Mouse (Mus musculus) embryonic facial prominence, embryonic 14.5 days (tissue): Measurements from ENCODE around the gene Lix1l. TPM values are rescaled to one million over a fixed set of nuclear protein-coding genes. Genes with fewer than 3 reads are reported as not detected.
"Not testable (repeated sequence)": the region's sequence is repeated elsewhere in the genome, so short reads cannot be mapped to it uniquely, and the experiment has no call there.

Experiments used
- ATAC-seq: fragments of 200-750 bp; cut with Nextera tagmentation; 2 replicates; pipeline ENCODE4 v1.8.0; 2017; ENCODE audit warnings: low read depth, moderate number of reproducible peaks, moderate TSS enrichment
- DNase-seq: peaks from one replicate; pipeline ENCODE4 v3.0.0-alpha.2; 2015; ENCODE audit warnings: low spot score
- H3K27ac ChIP-seq: fragments of 300-500 bp; sonication (generic); replicated peaks from 2 replicates; pipeline ENCODE4 v1.5.1; 2014; ENCODE audit warnings: low read depth, mild to moderate bottlenecking, low read length, moderate library complexity
- H3K27me3 ChIP-seq: fragments of 300-500 bp; sonication (generic); replicated peaks from 2 replicates; pipeline ENCODE4 v1.6.1; 2014; ENCODE audit warnings: low read length; ENCODE audit not compliant: control insufficient read depth, insufficient read depth
- H3K36me3 ChIP-seq: fragments of 300-500 bp; sonication (generic); 2 replicates; pipeline ENCODE4 v1.6.1; 2014; ENCODE audit warnings: low read length, mixed read lengths; ENCODE audit not compliant: control insufficient read depth, insufficient read depth
- H3K4me1 ChIP-seq: fragments of 300-500 bp; sonication (generic); 2 replicates; pipeline ENCODE4 v1.6.1; 2014; ENCODE audit warnings: antibody characterized with exemption, low read length; ENCODE audit not compliant: control insufficient read depth, insufficient read depth
- H3K4me2 ChIP-seq: fragments of 300-500 bp; sonication (generic); 2 replicates; pipeline ENCODE4 v1.6.1; 2014; ENCODE audit warnings: low read depth, mild to moderate bottlenecking, low read length, moderate library complexity, mixed read lengths
- H3K4me3 ChIP-seq: fragments of 300-500 bp; sonication (generic); 2 replicates; pipeline ENCODE4 v1.5.1; 2014; ENCODE audit warnings: low read depth, mild to moderate bottlenecking, low read length
- H3K9ac ChIP-seq: fragments of 300-500 bp; sonication (generic); 2 replicates; pipeline ENCODE4 v1.6.1; 2014; ENCODE audit warnings: low read depth, mild to moderate bottlenecking, low read length, moderate library complexity, mixed read lengths
- H3K9me3 ChIP-seq: fragments of 300-500 bp; sonication (generic); 2 replicates; pipeline ENCODE4 v1.6.1; 2016; ENCODE audit warnings: low read length; ENCODE audit not compliant: control insufficient read depth
- WGBS: fragments of 180-500 bp; shearing (Covaris S2); extraction: QIAGEN DNeasy Blood & Tissue Kit; methylation state at CpG from one replicate; pipeline ENCODE4 v1.1.7; 2014; 5-methylcytosine and 5-hydroxymethylcytosine counted together
- polyA plus RNA-seq: library from polyadenylated mRNA; unstranded; fragments of >200 nt; fragmentation: Nextera tagmentation; extraction: Ambion mirVana; gene quantifications from 2 replicates; pipeline ENCODE4 v1.2.1, GENCODE M21; 2014

The Lix1l gene
- polyA plus RNA-seq, 1 experiment from 2014 or later = 10.1 TPM

- DNase-seq = peak; percentile 36
- peaks cover 62% of the 10 kb centered on the region for H3K36me3 ChIP-seq
- no peak for ATAC-seq
Measured at GRCm38 (mm10) chr3:96639219-96639618, 38.3 kb downstream of the Lix1l start.

DNA sequence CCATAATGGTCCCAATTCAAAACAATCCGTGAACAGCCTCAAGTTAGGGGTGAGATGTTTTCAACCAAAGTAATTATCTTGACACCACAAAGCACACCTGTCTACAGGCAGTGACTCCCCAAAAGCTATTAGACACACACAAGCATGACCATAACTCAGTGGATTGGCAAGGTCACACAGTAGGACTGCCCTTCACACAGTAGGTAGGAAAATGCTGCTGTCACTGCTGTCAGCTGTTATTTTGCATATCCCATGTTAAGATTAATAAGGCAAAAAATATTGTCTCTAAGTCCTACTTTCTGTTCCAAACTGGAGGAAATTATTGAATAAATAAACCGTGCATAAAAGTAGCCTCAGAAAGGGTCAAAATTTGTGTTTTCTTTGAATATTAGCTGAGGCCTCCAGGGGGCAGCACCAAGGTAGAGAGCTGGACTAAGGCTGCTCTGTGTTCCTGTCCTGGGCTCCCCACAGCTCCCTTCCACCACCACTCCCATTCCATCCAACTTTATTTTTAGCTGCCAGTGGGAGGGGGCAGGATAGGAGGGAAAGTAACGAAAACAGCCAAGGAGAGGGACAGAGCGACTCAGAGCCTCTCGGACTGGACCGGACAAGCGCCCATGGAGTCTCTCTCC is 44.2 kb downstream of the Lix1l start, which contains the start of gene Itga10:
Gene Itga10, plus strand, starts transcription at position 567 of the 632 bp plus-strand sequence.
- Histone ChIP-seq H3K4me3 (peak within 1 kb of the TSS; percentile 18), H3K9me3 (no peaks in the 10 kb centered on the region), H3K4me1 (no peaks in the 10 kb centered on the region), H3K4me2 (peak within 1 kb of the TSS; percentile 20; the same call in 1 of the 2 replicates), H3K9ac (no peak within 1 kb of the TSS), H3K36me3 (peaks cover 43% of the 10 kb centered on the region), H3K27ac (peak within 1 kb of the TSS; percentile 67), H3K27me3 (no peaks in the 10 kb centered on the region)
- 55% methylated on average over 7 of the region's 7 CpGs for WGBS
- DNase-seq (peak; percentile 67), ATAC-seq (peak; percentile 75; the same call in 1 of the 2 replicates)

More at GRCm38 (mm10) chr3:96639219-96639618, 38.3 kb downstream of the Lix1l start:
- Histone ChIP-seq H3K4me1 (peaks cover 7% of the 10 kb centered on the region), H3K27me3 (no peaks in the 10 kb centered on the region), H3K9ac (no peak overlapping the region), H3K27ac (no peak overlapping the region), H3K9me3 (no peaks in the 10 kb centered on the region), H3K4me3 (no peak overlapping the region), H3K4me2 (no peak overlapping the region)
- WGBS = 73% methylated on average over 1 of the region's 1 CpGs

- no peak overlapping the region for H3K4me2 ChIP-seq
- no peak overlapping the region for H3K4me3 ChIP-seq
- no peaks in the 10 kb centered on the region for H3K4me1 ChIP-seq
- peaks cover 23% of the 10 kb centered on the region for H3K36me3 ChIP-seq
- no peak overlapping the region for H3K9ac ChIP-seq
- 81% methylated on average over 3 of the region's 3 CpGs for WGBS
- ATAC-seq = no peak
- H3K9me3 ChIP-seq = no peaks in the 10 kb centered on the region
- H3K27me3 ChIP-seq = no peaks in the 10 kb centered on the region
- no peak for DNase-seq
- H3K27ac ChIP-seq = no peak overlapping the region
Measured at GRCm38 (mm10) chr3:96647365-96647764, 46.4 kb downstream of the Lix1l start.

- no peaks in the 10 kb centered on the region for H3K27me3 ChIP-seq
- WGBS = 89% methylated on average over 2 of the region's 2 CpGs
- H3K9me3 ChIP-seq = no peaks in the 10 kb centered on the region
- H3K4me2 ChIP-seq = no peak overlapping the region
- no peak overlapping the region for H3K9ac ChIP-seq
- peaks cover 16% of the 10 kb centered on the region; the same call in 1 of the 2 replicates for H3K36me3 ChIP-seq
- DNase-seq = no peak
- ATAC-seq = no peak
- no peak overlapping the region for H3K27ac ChIP-seq
- 0 out of 2 replicates have a peak, but pooled peaks cover 9% of the 10 kb centered on the region for H3K4me1 ChIP-seq
- H3K4me3 ChIP-seq = no peak overlapping the region
Measured at GRCm38 (mm10) chr3:96660901-96661300, 60.0 kb downstream of the Lix1l start.

DNA sequence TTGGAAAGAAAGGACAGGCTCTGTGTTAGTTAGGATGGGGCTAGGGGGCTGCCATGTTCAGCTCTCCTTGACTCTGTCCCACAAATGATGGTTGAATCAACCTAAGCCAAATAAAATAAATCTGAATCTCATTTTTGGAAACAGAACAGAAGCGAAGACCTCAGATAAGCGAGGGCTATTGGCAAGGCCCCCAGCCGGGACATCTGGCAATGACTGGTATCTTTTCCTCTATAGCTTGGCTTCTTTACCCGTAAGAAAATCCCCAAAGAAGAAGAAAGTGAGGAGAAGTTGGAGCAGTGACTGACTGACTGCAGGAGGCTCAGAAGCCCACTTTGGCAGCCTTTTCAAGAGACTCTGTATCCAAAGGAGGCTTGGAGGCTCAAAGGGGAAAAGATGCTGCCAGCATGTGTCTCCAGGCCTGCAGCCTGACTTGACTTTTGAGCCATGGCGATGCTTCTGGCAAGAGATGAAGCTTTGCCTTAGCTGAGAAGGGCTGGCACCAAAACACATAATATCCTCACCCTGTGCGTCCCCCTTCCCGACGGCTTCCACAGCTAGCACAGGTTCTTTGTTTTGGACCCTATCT is 61.9 kb downstream of the Lix1l start:
- H3K4me1 ChIP-seq = 0 out of 2 replicates have a peak, but pooled peaks cover 9% of the 10 kb centered on the region
- no peaks in the 10 kb centered on the region for H3K36me3 ChIP-seq
- no peak overlapping the region for H3K9ac ChIP-seq
- H3K27me3 ChIP-seq = no peaks in the 10 kb centered on the region
- 31% methylated on average over 8 of the region's 8 CpGs for WGBS
- DNase-seq (peak; percentile 47), ATAC-seq (no peak)
- peak overlapping the region; percentile 18; the same call in 1 of the 2 replicates for H3K4me3 ChIP-seq
- H3K9me3 ChIP-seq = no peaks in the 10 kb centered on the region
- peak overlapping the region; percentile 87 for H3K27ac ChIP-seq
- peak overlapping the region; percentile 54 for H3K4me2 ChIP-seq

DNA sequence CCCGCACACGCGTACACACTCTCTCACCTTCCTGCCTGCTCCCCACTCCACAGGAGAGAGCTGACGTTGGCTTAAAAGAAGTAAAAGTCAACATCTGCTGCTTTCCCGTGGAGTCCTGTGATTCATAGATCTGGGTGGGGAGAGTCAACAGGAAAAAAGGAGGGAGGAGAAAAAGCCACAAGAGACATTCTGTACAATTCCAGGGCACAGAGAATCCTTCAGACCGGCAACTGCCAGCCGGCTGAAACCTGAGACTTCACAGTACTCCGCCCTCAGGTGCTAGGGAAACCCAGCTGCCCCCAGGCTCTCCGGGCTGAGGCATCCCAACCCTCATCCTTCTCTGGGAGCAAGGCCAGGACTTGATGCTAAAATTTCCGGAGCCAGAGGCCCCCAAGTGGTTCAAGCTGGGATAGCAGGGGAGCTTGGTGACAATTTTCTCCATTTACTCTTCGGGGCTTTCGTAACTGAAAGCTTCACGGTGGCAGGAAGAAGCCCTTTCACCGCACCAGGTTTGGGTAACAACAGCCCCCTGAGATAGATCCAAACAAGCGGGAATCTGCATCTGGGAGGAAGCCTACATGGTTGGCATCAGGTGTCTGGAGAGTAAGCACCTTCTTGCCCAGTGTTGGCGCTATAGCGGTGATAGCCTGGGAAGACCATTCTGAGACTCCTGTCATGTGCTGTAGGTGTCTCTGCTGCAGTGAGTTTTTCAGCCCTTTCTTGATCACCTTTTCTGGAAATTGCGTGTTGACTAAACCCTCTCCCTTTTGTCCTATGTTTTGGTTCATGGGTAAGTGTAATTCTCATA is 62.7 kb downstream of the Lix1l start:
- H3K36me3 ChIP-seq = no peaks in the 10 kb centered on the region
- DNase-seq = peak; percentile 96
- H3K27me3 ChIP-seq = no peaks in the 10 kb centered on the region
- H3K4me3 ChIP-seq = peak overlapping the region; percentile 18
- peak; percentile 95 for ATAC-seq
- H3K9me3 ChIP-seq = no peaks in the 10 kb centered on the region
- peak overlapping the region; percentile 54 for H3K4me2 ChIP-seq
- 8% methylated on average over 16 of the region's 18 CpGs for WGBS
- 0 out of 2 replicates have a peak, but pooled peaks cover 9% of the 10 kb centered on the region for H3K4me1 ChIP-seq
- H3K9ac ChIP-seq = peak overlapping the region; percentile 36; the same call in 1 of the 2 replicates
- peak overlapping the region; percentile 87 for H3K27ac ChIP-seq

GRCm38 (mm10) chr3:96665732-96666363 is 64.9 kb downstream of the Lix1l start:
- H3K4me1 ChIP-seq, H3K4me3 ChIP-seq, H3K4me2 ChIP-seq, H3K9ac ChIP-seq, DNase-seq, H3K27ac ChIP-seq, ATAC-seq, H3K27me3 ChIP-seq, H3K9me3 ChIP-seq, H3K36me3 ChIP-seq: not testable (repeated sequence)
- 87% methylated on average over 7 of the region's 7 CpGs for WGBS

GRCm38 (mm10) chr3:96666916-96667315 is 66.0 kb downstream of the Lix1l start:
- 0 out of 2 replicates have a peak, but pooled peaks cover 9% of the 10 kb centered on the region for H3K4me1 ChIP-seq
- H3K9ac ChIP-seq = no peak overlapping the region
- no peaks in the 10 kb centered on the region for H3K27me3 ChIP-seq
- no peak overlapping the region for H3K4me3 ChIP-seq
- 90% methylated on average over 5 of the region's 5 CpGs for WGBS
- DNase-seq = no peak
- no peak overlapping the region for H3K27ac ChIP-seq
- no peak for ATAC-seq
- no peaks in the 10 kb centered on the region for H3K9me3 ChIP-seq
- no peaks in the 10 kb centered on the region for H3K36me3 ChIP-seq
- no peak overlapping the region for H3K4me2 ChIP-seq
